Mouse (Mus musculus) liver, adult (tissue): Measurements from ENCODE around the gene Fam71a.

Source experiments
- GATA4 ChIP-seq: IDR thresholded peaks from 2 replicates; pipeline ENCODE4 v1.6.1; 2014; ENCODE audit warnings: mild to moderate bottlenecking, low read length; ENCODE audit not compliant: insufficient replicate concordance

Fam71a gene

DNA sequence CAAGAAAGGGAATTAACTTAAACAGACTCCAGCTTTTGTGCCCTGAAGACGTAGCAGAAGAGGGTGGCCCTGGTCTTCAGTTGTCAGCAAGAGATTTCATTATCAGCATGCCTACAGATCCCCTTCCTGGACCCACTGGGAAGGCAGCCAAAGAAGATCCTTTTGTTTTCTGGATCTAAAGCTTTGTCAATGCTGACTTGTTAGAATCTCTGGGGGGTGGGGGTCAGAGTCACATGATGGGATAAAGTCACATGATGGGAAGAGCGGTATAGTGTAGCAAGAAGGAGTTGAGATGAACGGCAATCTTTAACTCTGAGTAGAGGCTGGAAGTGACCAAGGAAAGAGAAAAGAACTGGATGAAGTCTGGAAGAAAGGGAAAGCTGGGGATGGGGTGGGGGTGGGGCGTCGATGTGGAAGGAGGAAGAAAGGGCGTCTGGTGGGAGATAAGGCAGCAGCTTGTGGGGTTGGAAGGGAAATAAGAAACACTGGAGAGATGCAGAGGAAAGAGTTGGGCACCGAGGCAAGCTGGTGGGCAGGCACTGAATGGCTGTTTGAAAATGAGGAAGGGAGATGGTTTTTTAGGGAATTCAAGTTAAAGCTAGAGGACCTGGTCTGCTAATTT is 25.6 kb downstream of the Fam71a start:
- TF ChIP-seq GATA4: no peak

DNA sequence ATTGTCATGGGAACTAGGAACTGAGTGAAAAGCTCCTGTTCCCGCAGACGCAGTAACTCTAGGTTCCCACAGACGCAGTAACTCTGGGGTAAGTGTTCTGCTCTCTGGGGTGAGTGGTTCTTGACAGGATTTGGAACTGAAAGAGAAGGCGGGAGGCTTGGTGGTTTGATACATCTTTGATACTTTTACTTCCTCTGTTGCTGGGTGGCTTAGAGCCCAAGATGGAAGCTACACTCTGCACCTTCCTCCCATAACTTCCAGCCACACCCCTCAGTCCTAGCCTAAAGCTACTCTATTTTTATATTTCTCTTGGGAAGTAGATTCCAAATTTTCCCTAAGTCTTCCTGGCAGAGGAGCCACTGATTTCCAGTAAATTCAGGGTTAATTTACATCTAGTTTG is 26.2 kb downstream of the Fam71a start:
- no peak for TF ChIP-seq GATA4

GRCm38 (mm10) chr1:191135406-191135805 is 29.2 kb downstream of the Fam71a start:
- no peak for TF ChIP-seq GATA4

GRCm38 (mm10) chr1:191132934-191133333 is 31.7 kb downstream of the Fam71a start:
- no peak for TF ChIP-seq GATA4

- TF ChIP-seq GATA4: no peak
These were observed 32.4 kb downstream of the Fam71a start for GRCm38 (mm10) chr1:191132240-191132639.

DNA sequence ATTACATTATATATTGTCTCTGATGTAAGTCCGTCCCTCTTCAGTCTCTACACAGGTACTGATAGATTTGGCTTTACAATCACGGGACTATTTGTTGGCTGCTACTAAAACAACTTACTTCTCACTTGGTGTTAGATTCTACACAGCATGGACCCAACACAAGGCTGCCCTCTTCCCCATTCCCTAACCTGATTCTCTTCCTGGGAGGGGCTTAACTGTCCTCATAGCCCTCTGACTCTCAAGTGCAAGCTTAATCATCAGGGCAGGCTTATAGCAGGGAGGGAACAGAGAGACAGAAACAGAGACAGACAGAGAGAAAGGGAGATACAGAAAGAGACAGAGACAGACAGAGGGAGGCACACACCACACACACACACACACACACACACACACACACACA is 32.9 kb downstream of the Fam71a start:
- no peak for TF ChIP-seq GATA4

- no peak for TF ChIP-seq GATA4
These were observed 38.6 kb downstream of the Fam71a start for GRCm38 (mm10) chr1:191125811-191126638.

DNA sequence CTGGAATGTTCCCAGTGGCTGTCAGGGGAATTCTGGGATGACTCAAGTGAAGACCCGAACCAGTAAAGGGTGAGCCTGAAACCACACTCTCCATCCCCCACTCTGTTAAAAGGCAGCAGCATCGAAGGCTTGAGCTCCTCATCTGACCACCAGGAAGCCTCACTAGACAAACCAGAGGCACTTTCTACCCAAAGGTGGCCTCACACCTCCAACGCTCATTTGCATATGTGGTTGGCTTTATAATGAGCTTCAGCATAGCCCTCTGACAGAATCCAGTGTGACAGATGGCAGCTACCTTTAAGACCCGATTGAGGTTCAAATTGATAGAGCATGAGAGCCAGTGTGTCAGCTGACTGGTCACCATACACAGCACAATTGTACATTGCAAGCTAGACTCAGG is 40.3 kb downstream of the Fam71a start:
- no peak for TF ChIP-seq GATA4

- TF ChIP-seq GATA4: no peak
These were observed 40.9 kb downstream of the Fam71a start for GRCm38 (mm10) chr1:191123696-191124095.

- TF ChIP-seq GATA4: no peak
These were observed 41.9 kb downstream of the Fam71a start for GRCm38 (mm10) chr1:191122744-191123143.

DNA sequence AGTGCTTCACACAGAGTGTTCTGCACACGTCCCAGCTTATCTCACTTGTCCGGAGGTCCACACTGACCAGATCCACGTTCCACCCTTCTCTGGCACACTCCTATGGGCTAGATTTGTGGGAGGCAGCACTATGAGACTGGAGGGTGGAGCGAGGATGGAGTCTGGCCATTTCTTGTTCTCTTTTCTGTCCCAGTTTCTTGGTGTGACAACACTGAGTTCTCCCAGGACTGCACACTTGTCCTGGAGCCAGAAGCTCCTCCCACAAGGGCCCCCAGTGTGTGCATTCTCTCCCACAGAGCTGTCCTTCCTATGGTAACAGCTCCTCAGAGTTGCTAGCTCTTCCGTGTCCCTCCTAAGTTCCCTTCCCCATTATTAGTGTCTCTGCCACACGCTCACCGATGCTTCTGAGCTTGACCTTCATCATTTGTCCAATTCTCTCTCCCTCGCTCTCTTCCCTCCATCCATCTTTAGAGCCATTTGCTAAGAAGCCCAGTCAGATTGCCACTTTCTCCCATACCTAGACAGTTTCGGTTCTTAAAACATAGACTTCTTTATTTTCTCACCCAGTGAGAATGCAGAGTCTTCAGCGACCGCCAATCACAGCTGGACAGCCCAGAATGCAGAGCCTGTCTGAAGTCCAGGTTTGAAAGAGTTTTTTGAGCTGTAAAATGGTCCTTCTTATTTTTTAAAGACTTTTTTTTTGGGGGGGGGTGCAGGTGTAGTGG is 48.9 kb downstream of the Fam71a start:
- TF ChIP-seq GATA4: no peak

DNA sequence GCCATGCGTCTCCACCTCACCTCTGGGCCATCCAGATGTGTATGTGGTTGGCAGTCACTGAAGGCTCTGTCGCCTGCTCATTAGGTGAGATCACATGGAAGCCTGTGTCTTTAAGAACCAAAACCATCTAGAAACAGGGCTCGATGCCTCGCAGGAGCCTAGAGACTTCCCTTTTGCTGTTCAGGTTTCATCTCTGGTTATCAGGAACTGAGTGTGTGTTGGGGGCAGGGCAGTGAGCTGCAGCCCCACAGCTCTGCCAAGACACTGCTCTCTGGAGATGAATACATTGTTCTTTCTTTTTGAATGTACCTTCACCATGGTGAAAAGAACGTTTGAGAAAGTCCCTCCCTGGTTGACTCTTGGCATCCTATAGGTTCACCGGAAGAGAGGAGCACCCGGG is 49.7 kb downstream of the Fam71a start:
- no peak for TF ChIP-seq GATA4
